ENCODE assay signal across 18 mouse cellular contexts in the genomic region with DNA sequence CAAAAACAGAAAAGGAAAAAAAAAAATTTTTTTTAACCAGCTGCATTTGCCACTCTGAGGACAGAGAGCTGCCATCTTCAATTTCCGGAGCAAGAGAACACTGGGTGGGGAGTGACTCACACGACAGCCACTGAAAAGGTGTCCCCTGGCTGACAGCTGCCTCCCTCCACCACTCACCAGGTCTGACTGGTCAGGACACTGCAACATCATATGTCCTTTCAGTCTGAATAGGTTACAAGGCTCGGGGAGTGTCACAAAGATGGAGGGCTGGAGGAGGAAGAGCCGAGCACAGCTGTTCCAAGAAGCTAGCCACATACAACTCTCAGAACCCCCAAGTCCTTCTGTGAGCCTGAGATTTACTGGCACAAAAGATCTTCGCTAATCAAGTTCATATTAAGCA.
"Had no signal": no experiment of that assay in that cellular context is flagged by ENCODE, and none has a peak within 500 bp of the region (broad histone marks: within the 10 kb centered on the region; RNA-seq: fewer than 3 reads in every experiment).

No protein-coding gene starts in this region.

- H3K4me2 ChIP-seq: intestine, embryonic 15.5 days; limb, embryonic 12.5 days; limb, embryonic 15.5 days; liver, embryonic 12.5 days; liver, embryonic 15.5 days; lung, embryonic 14.5 days; midbrain, embryonic 12.5 days; stomach, embryonic 15.5 days had no signal

- H3K4me1 ChIP-seq: liver, embryonic 12.5 days had no signal

- H3K27me3 ChIP-seq: intestine, embryonic 15.5 days; limb, embryonic 12.5 days; limb, embryonic 15.5 days; liver, embryonic 12.5 days; liver, embryonic 15.5 days; midbrain, embryonic 12.5 days; stomach, embryonic 15.5 days had no signal

- DNase-seq: kidney, adult 11 months; kidney, adult 8-10 months; kidney, postnatal 25 days; left cerebral cortex, postnatal 4 days; retina, postnatal 1 day; right cerebral cortex, postnatal 25 days; spleen, adult 18-20 months; thymus, postnatal 25 days had no signal

- H3K27ac ChIP-seq: intestine, embryonic 15.5 days; limb, embryonic 12.5 days; limb, embryonic 15.5 days; liver, embryonic 12.5 days; liver, embryonic 15.5 days; macrophage; midbrain, embryonic 12.5 days; stomach, embryonic 15.5 days had no signal

- H3K9me3 ChIP-seq: intestine, embryonic 15.5 days; limb, embryonic 15.5 days; liver, embryonic 12.5 days; liver, embryonic 15.5 days; midbrain, embryonic 12.5 days; stomach, embryonic 15.5 days had no signal

- ATAC-seq: intestine, embryonic 15.5 days; liver, embryonic 12.5 days; midbrain, embryonic 16.5 days had no signal

- H3K9ac ChIP-seq: intestine, embryonic 15.5 days; limb, embryonic 12.5 days; limb, embryonic 15.5 days; liver, embryonic 12.5 days; liver, embryonic 15.5 days; lung, embryonic 14.5 days; midbrain, embryonic 12.5 days; stomach, embryonic 15.5 days had no signal

- H3K4me3 ChIP-seq: intestine, embryonic 15.5 days; limb, embryonic 12.5 days; limb, embryonic 15.5 days; liver, embryonic 12.5 days; liver, embryonic 15.5 days; midbrain, embryonic 12.5 days; stomach, embryonic 15.5 days had no signal
